Mouse (Mus musculus): ENCODE data around the gene Nt5dc2. TPM values are rescaled to one million over a fixed set of nuclear protein-coding genes. Genes with fewer than 3 reads are reported as not detected.

Gene Nt5dc2
- total RNA-seq (2023) = 10 to 100 TPM; 11.4 to 13.3 TPM

GRCm38 (mm10) chr14:31130236-31131220 lies at the start of gene Nt5dc2:
Nt5dc2 (plus strand) TSS chr14:31131053.

GRCm38 (mm10) chr14:31128826-31129219 lies 2.0 kb upstream of the Nt5dc2 start, which contains the start of gene Smim4:
Smim4 (minus strand) TSS chr14:31128956.

GRCm38 (mm10) chr14:31168425-31168824 lies 37.6 kb downstream of the Nt5dc2 start, which contains the start of gene Stab1:
Stab1 (minus strand) TSS chr14:31168641.

Other genes starting within 250 kb of the Nt5dc2 start
- gene Itih4, start 244.6 kb upstream of the Nt5dc2 start, total RNA-seq (2023) = under 1 TPM in 1 of 2 experiments, not detected in 1; 0.31 TPM
- gene Itih3, start 207.3 kb upstream of the Nt5dc2 start, total RNA-seq (2023) = not detected
- gene Itih1, start 187.8 kb upstream of the Nt5dc2 start, total RNA-seq (2023) = not detected
- gene Nek4, start 179.7 kb upstream of the Nt5dc2 start, total RNA-seq (2023) = 1 to 10 TPM; 3.0 to 4.3 TPM
- gene Glt8d1, start 129.7 kb upstream of the Nt5dc2 start, total RNA-seq (2023) = 10 to 100 TPM; 12.1 to 15.0 TPM
- 10 to 100 TPM; 72.3 to 84.1 TPM for gene Spcs1, start 129.4 kb upstream of the Nt5dc2 start, total RNA-seq (2023)
- gene Pbrm1, start 111.9 kb upstream of the Nt5dc2 start, total RNA-seq (2023) = 10 to 100 TPM; 50.0 to 53.1 TPM
- gene Gnl3, start 111.9 kb upstream of the Nt5dc2 start, total RNA-seq (2023) = 10 to 100 TPM; 47.4 to 66.5 TPM
- gene Smim4, start 2.1 kb upstream of the Nt5dc2 start, total RNA-seq (2023) = 10 to 100 TPM; 54.9 to 59.6 TPM
- gene Stab1, start 37.6 kb downstream of the Nt5dc2 start, total RNA-seq (2023) = 1 to 10 TPM; 2.2 to 6.0 TPM
- gene Tnnc1, start 77.3 kb downstream of the Nt5dc2 start, total RNA-seq (2023) = under 1 TPM; 0.75 to 0.87 TPM
- gene Nisch, start 85.9 kb downstream of the Nt5dc2 start, total RNA-seq (2023) = 100 to 1,000 TPM; 288 to 309 TPM
- under 1 TPM; 0.24 to 0.60 TPM for gene Sema3g, start 86.8 kb downstream of the Nt5dc2 start, total RNA-seq (2023)
- gene Phf7, start 120.3 kb downstream of the Nt5dc2 start, total RNA-seq (2023) = 1 to 10 TPM; 6.6 to 7.2 TPM
- gene Bap1, start 120.4 kb downstream of the Nt5dc2 start, total RNA-seq (2023) = 10 to 100 TPM; 63.9 to 66.0 TPM
- gene Dnah1, start 192.8 kb downstream of the Nt5dc2 start, total RNA-seq (2023) = not detected
- gene Capn7, start 205.6 kb downstream of the Nt5dc2 start, total RNA-seq (2023) = 10 to 100 TPM; 23.3 to 27.4 TPM

Measured in neutrophil, adult 59 days (primary cell).